Mouse (Mus musculus): ENCODE data around the gene Acp7. TPM values are rescaled to one million over a fixed set of nuclear protein-coding genes. Genes with fewer than 3 reads are reported as not detected.
"Not testable (repeated sequence)": the region's sequence is repeated elsewhere in the genome, so short reads cannot be mapped to it uniquely, and the experiment has no call there.

Gene Acp7
- total RNA-seq (2014; rRNA removed) (0.25 and 1.2 TPM in 2 replicates), polyA plus RNA-seq (2015; fragmentation: Nextera tagmentation; extraction: Ambion mirVana) (0.28 and 0.56 TPM in 2 replicates)

- H3K9me3 ChIP-seq (ENCODE audit: low read length): no peaks in the 10 kb centered on the region
- no peak within 1 kb of the TSS for H3K27ac ChIP-seq
- peak within 1 kb of the TSS; percentile 30 for H3K4me3 ChIP-seq (ENCODE audit: low read length)
- DNase-seq (ENCODE audit: low spot score) (no peak), ATAC-seq (no peak)
- H3K27me3 ChIP-seq (ENCODE audit: insufficient read depth, low read length): peaks cover 27% of the 10 kb centered on the region; the same call in 1 of the 2 replicates
- H3K9ac ChIP-seq (replicated peaks; ENCODE audit: low read length): no peak within 1 kb of the TSS
- 0 out of 2 replicates have a peak, but pooled peaks cover 4% of the 10 kb centered on the region for H3K4me1 ChIP-seq (ENCODE audit: insufficient read depth, low read length)
- no peaks in the 10 kb centered on the region for H3K36me3 ChIP-seq (ENCODE audit: insufficient read depth, low read length)
- H3K4me2 ChIP-seq (ENCODE audit: low read depth, low read length): peak within 1 kb of the TSS; percentile 55
- no peak for TF ChIP-seq CTCF (IDR thresholded peaks at IDR 0.05; ENCODE audit: low read depth)
- 35% methylated on average over 10 of the region's 10 CpGs for WGBS
Observed at GRCm38 (mm10) chr7:28631073-28631472, at the start of gene Acp7. Gene Acp7, minus strand, starts transcription at chr7:28631332.

GRCm38 (mm10) chr7:28677624-28678023, 46.5 kb upstream of the Acp7 start:
- no peak overlapping the region for H3K4me2 ChIP-seq (ENCODE audit: low read depth, low read length)
- no peak overlapping the region for H3K4me3 ChIP-seq (ENCODE audit: low read length)
- no peaks in the 10 kb centered on the region for H3K9me3 ChIP-seq (ENCODE audit: low read length)
- no peaks in the 10 kb centered on the region for H3K36me3 ChIP-seq (ENCODE audit: insufficient read depth, low read length)
- WGBS: 88% methylated on average over 8 of the region's 8 CpGs
- no peak overlapping the region for H3K9ac ChIP-seq (replicated peaks; ENCODE audit: low read length)
- H3K27ac ChIP-seq: no peak overlapping the region
- H3K4me1 ChIP-seq (ENCODE audit: insufficient read depth, low read length): no peaks in the 10 kb centered on the region
- DNase-seq (ENCODE audit: low spot score): no peak
- no peak for TF ChIP-seq CTCF (IDR thresholded peaks at IDR 0.05; ENCODE audit: low read depth)
- H3K27me3 ChIP-seq (ENCODE audit: insufficient read depth, low read length): no peaks in the 10 kb centered on the region
- no peak for ATAC-seq

GRCm38 (mm10) chr7:28676811-28677541, 45.8 kb upstream of the Acp7 start:
- no peaks in the 10 kb centered on the region for H3K9me3 ChIP-seq (ENCODE audit: low read length)
- H3K4me1 ChIP-seq (ENCODE audit: insufficient read depth, low read length): no peaks in the 10 kb centered on the region
- no peak overlapping the region for H3K27ac ChIP-seq
- no peaks in the 10 kb centered on the region for H3K27me3 ChIP-seq (ENCODE audit: insufficient read depth, low read length)
- H3K9ac ChIP-seq (replicated peaks; ENCODE audit: low read length): no peak overlapping the region
- H3K36me3 ChIP-seq (ENCODE audit: insufficient read depth, low read length): no peaks in the 10 kb centered on the region
- H3K4me3 ChIP-seq (ENCODE audit: low read length): no peak overlapping the region
- 85% methylated on average over 13 of the region's 13 CpGs for WGBS
- no peak overlapping the region for H3K4me2 ChIP-seq (ENCODE audit: low read depth, low read length)
- DNase-seq (ENCODE audit: low spot score) (no peak), ATAC-seq (no peak)
- no peak for TF ChIP-seq CTCF (IDR thresholded peaks at IDR 0.05; ENCODE audit: low read depth)

GRCm38 (mm10) chr7:28675746-28676145, 44.6 kb upstream of the Acp7 start:
- Histone ChIP-seq H3K4me1 (ENCODE audit: insufficient read depth, low read length) (no peaks in the 10 kb centered on the region), H3K27me3 (ENCODE audit: insufficient read depth, low read length) (no peaks in the 10 kb centered on the region), H3K4me2 (ENCODE audit: low read depth, low read length) (no peak overlapping the region), H3K9ac (replicated peaks; ENCODE audit: low read length) (no peak overlapping the region), H3K36me3 (ENCODE audit: insufficient read depth, low read length) (no peaks in the 10 kb centered on the region), H3K9me3 (ENCODE audit: low read length) (no peaks in the 10 kb centered on the region), H3K4me3 (ENCODE audit: low read length) (no peak overlapping the region), H3K27ac (no peak overlapping the region)
- WGBS: 45% methylated on average over 11 of the region's 11 CpGs
- peak; percentile 58 for TF ChIP-seq CTCF (IDR thresholded peaks at IDR 0.05; ENCODE audit: low read depth)
- ATAC-seq: no peak
- DNase-seq (ENCODE audit: low spot score): peak; percentile 17

GRCm38 (mm10) chr7:28674994-28675393, 43.9 kb upstream of the Acp7 start:
- Histone ChIP-seq H3K36me3 (ENCODE audit: insufficient read depth, low read length) (no peaks in the 10 kb centered on the region), H3K4me3 (ENCODE audit: low read length) (no peak overlapping the region), H3K9me3 (ENCODE audit: low read length) (no peaks in the 10 kb centered on the region), H3K27ac (no peak overlapping the region), H3K4me1 (ENCODE audit: insufficient read depth, low read length) (no peaks in the 10 kb centered on the region), H3K27me3 (ENCODE audit: insufficient read depth, low read length) (no peaks in the 10 kb centered on the region), H3K9ac (replicated peaks; ENCODE audit: low read length) (no peak overlapping the region), H3K4me2 (ENCODE audit: low read depth, low read length) (no peak overlapping the region)
- ATAC-seq (no peak), DNase-seq (ENCODE audit: low spot score) (no peak)
- WGBS: 78% methylated on average over 9 of the region's 9 CpGs
- no peak for TF ChIP-seq CTCF (IDR thresholded peaks at IDR 0.05; ENCODE audit: low read depth)

DNA sequence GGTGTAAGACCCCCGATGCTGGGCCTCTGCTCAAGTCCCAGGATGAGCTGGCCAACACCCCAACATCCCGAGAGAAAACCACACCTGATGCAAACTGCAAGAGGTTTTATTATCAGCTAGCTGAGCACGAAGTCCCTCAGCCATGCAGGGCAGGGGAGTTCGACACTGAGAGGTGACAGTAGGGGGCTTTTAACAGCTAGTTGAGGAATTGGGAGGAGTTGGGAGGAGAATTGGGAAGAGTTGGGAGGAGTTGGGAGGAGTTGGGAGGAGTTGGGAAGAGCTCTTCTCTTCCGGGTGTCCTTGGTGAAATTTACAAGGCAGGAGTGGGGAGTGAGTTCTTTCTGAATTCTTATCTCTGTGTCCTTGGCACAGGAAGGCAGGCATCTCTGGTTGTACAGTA, 41.7 kb upstream of the Acp7 start:
- WGBS: 69% methylated on average over 5 of the region's 5 CpGs
- H3K27me3 ChIP-seq (ENCODE audit: insufficient read depth, low read length): not testable (repeated sequence)

DNA sequence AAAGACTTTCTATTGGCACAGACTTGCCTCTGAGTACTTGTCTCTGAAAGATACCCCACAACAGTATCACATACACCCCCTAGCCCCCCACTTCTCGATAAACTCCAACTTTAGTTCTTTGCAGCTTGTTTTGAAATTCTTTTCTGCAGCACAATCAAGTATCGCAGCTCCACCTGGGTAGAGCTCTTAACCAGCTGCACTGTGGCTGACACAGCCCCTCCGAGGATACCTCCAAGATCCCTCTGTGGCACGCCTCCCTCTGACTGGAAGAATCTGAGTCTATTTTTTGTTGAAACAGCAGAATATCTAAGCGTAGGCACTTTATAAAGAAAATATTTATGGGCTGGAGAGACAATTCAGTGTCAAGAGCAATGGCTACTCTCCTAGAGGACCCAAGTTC, 41.1 kb upstream of the Acp7 start:
- ATAC-seq (no peak), DNase-seq (ENCODE audit: low spot score) (no peak)
- H3K27me3 ChIP-seq (ENCODE audit: insufficient read depth, low read length): no peaks in the 10 kb centered on the region
- no peak overlapping the region for H3K9ac ChIP-seq (replicated peaks; ENCODE audit: low read length)
- no peaks in the 10 kb centered on the region for H3K9me3 ChIP-seq (ENCODE audit: low read length)
- 91% methylated on average over 5 of the region's 5 CpGs for WGBS
- H3K36me3 ChIP-seq (ENCODE audit: insufficient read depth, low read length): no peaks in the 10 kb centered on the region
- no peaks in the 10 kb centered on the region for H3K4me1 ChIP-seq (ENCODE audit: insufficient read depth, low read length)
- no peak overlapping the region for H3K4me3 ChIP-seq (ENCODE audit: low read length)
- no peak overlapping the region for H3K27ac ChIP-seq
- no peak overlapping the region for H3K4me2 ChIP-seq (ENCODE audit: low read depth, low read length)
- TF ChIP-seq CTCF (IDR thresholded peaks at IDR 0.05; ENCODE audit: low read depth): no peak

More for the DNA sequence above, 41.7 kb upstream of the Acp7 start:
- H3K9me3 ChIP-seq (ENCODE audit: low read length); H3K9ac ChIP-seq (replicated peaks; ENCODE audit: low read length); H3K36me3 ChIP-seq (ENCODE audit: insufficient read depth, low read length); H3K27ac ChIP-seq; H3K4me2 ChIP-seq (ENCODE audit: low read depth, low read length); DNase-seq (ENCODE audit: low spot score); H3K4me3 ChIP-seq (ENCODE audit: low read length); H3K4me1 ChIP-seq (ENCODE audit: insufficient read depth, low read length); ATAC-seq: not testable (repeated sequence)
